Mouse (Mus musculus) forebrain, embryonic 15.5 days (tissue): Measurements from ENCODE around the gene H3f3b. TPM values are rescaled to one million over a fixed set of nuclear protein-coding genes. Genes with fewer than 3 reads are reported as not detected.

ENCODE experiments used
- ATAC-seq: fragments of 200-750 bp; cut with Nextera tagmentation; replicated peaks from 2 replicates; pipeline ENCODE4 v1.8.0; 2017; ENCODE audit warnings: mild to moderate bottlenecking, moderate TSS enrichment, moderate library complexity
- H3K27ac ChIP-seq: fragments of 300-500 bp; sonication (generic); replicated peaks from 2 replicates; pipeline ENCODE4 v1.5.1; 2015; ENCODE audit warnings: mild to moderate bottlenecking, inconsistent platforms
- H3K27me3 ChIP-seq: fragments of 300-500 bp; sonication (generic); 2 replicates; pipeline ENCODE4 v1.6.1; 2015; ENCODE audit warnings: inconsistent platforms
- H3K36me3 ChIP-seq: fragments of 300-500 bp; sonication (generic); 2 replicates; pipeline ENCODE4 v1.6.1; 2015; ENCODE audit warnings: mild to moderate bottlenecking, inconsistent platforms
- H3K4me1 ChIP-seq: fragments of 300-500 bp; sonication (generic); 2 replicates; pipeline ENCODE4 v1.6.1; 2015; ENCODE audit warnings: inconsistent platforms
- H3K4me2 ChIP-seq: fragments of 300-500 bp; sonication (generic); replicated peaks from 2 replicates; pipeline ENCODE4 v1.6.1; 2015; ENCODE audit warnings: mild to moderate bottlenecking, inconsistent platforms
- H3K4me3 ChIP-seq: fragments of 300-500 bp; sonication (generic); 2 replicates; pipeline ENCODE4 v1.5.1; 2015; ENCODE audit warnings: mild to moderate bottlenecking, inconsistent platforms
- H3K9ac ChIP-seq: fragments of 300-500 bp; sonication (generic); replicated peaks from 2 replicates; pipeline ENCODE4 v1.6.1; 2015; ENCODE audit warnings: mild to moderate bottlenecking, inconsistent platforms
- H3K9me3 ChIP-seq: fragments of 300-500 bp; sonication (generic); 2 replicates; pipeline ENCODE4 v1.6.1; 2016; ENCODE audit warnings: inconsistent platforms
- WGBS: fragments of 180-500 bp; shearing (Covaris S2); methylation state at CpG from one replicate; pipeline ENCODE4 v1.1.7; 2015; ENCODE audit warnings: mixed read lengths; 5-methylcytosine and 5-hydroxymethylcytosine counted together
- polyA plus RNA-seq: library from polyadenylated mRNA; unstranded; fragments of >200 nt; fragmentation: Nextera tagmentation; extraction: Ambion mirVana; gene quantifications from 2 replicates; pipeline ENCODE4 v1.2.1, GENCODE M21; 2015

H3f3b gene
- polyA plus RNA-seq, 1 experiment from 2014 or later = 2,591 TPM

GRCm38 (mm10) chr11:116042372-116043138 is 14.8 kb upstream of the H3f3b start:
- ATAC-seq = no peak
- Histone ChIP-seq H3K4me3 (no peak overlapping the region), H3K4me2 (no peak overlapping the region), H3K27ac (no peak overlapping the region), H3K4me1 (no peaks in the 10 kb centered on the region), H3K27me3 (no peaks in the 10 kb centered on the region), H3K36me3 (peaks cover 38% of the 10 kb centered on the region), H3K9me3 (no peaks in the 10 kb centered on the region), H3K9ac (no peak overlapping the region)
- 94% methylated on average over 5 of the region's 5 CpGs for WGBS

GRCm38 (mm10) chr11:116041833-116042232 is 14.1 kb upstream of the H3f3b start:
- H3K4me1 ChIP-seq = no peaks in the 10 kb centered on the region
- no peak overlapping the region for H3K27ac ChIP-seq
- H3K4me3 ChIP-seq = no peak overlapping the region
- no peaks in the 10 kb centered on the region for H3K27me3 ChIP-seq
- H3K9me3 ChIP-seq = no peaks in the 10 kb centered on the region
- H3K9ac ChIP-seq = no peak overlapping the region
- ATAC-seq = no peak
- 96% methylated on average over 2 of the region's 2 CpGs for WGBS
- no peak overlapping the region for H3K4me2 ChIP-seq
- peaks cover 33% of the 10 kb centered on the region for H3K36me3 ChIP-seq

- H3K9ac ChIP-seq = no peak overlapping the region
- no peak overlapping the region for H3K27ac ChIP-seq
- no peak overlapping the region for H3K4me3 ChIP-seq
- no peaks in the 10 kb centered on the region for H3K4me1 ChIP-seq
- H3K36me3 ChIP-seq = peaks cover 31% of the 10 kb centered on the region
- no peak overlapping the region for H3K4me2 ChIP-seq
- WGBS = 94% methylated on average over 6 of the region's 6 CpGs
- H3K9me3 ChIP-seq = no peaks in the 10 kb centered on the region
- no peaks in the 10 kb centered on the region for H3K27me3 ChIP-seq
- ATAC-seq = no peak
Measured at GRCm38 (mm10) chr11:116040593-116040992, 12.8 kb upstream of the H3f3b start.

DNA sequence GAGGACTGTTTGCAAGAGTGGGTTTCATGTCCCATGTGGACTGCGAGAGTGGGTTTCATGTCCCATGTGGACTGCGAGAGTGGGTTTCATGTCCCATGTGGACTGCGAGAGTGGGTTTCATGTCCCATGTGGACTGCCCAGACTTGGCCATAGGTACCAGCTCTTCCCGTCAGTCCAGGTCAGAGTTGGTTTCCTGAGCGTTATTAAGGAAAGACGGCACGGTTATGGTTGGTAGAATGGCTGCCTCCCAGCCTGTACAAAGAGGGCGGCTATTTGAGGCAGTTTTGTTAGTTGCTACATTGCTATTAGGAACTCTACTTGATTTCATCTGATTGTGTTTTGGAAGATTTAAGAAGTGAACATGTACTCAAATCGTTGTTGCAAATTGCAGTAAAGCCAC is 10.1 kb upstream of the H3f3b start:
- no peak overlapping the region for H3K9ac ChIP-seq
- peaks cover 26% of the 10 kb centered on the region for H3K36me3 ChIP-seq
- no peak for ATAC-seq
- 96% methylated on average over 9 of the region's 9 CpGs for WGBS
- peaks cover 7% of the 10 kb centered on the region; the same call in 1 of the 2 replicates for H3K4me1 ChIP-seq
- H3K4me2 ChIP-seq = no peak overlapping the region
- H3K27me3 ChIP-seq = no peaks in the 10 kb centered on the region
- H3K27ac ChIP-seq = no peak overlapping the region
- H3K4me3 ChIP-seq = no peak overlapping the region
- no peaks in the 10 kb centered on the region for H3K9me3 ChIP-seq

DNA sequence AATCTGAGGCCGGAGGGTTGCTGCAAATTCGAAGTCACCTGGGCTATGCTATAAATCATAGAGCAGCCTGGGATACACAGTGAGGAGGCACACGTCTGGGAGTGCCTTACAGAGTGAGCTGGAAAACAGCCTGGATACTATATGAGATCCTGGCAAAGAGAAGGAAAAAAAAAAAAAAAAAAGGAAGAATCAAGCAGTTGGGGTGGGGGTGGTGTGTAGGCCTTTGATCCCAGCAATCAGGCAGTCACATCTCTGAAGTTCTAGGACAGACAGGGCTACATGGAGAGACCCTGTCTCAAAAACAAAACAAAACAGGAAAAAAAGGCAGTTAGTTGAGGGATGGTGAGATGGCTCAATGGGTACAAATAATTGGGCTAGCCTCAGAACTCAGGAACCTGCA is 8.9 kb upstream of the H3f3b start:
- Histone ChIP-seq H3K36me3 (peaks cover 22% of the 10 kb centered on the region), H3K4me2 (no peak overlapping the region), H3K4me3 (no peak overlapping the region), H3K9me3 (no peaks in the 10 kb centered on the region), H3K4me1 (peaks cover 18% of the 10 kb centered on the region), H3K27me3 (no peaks in the 10 kb centered on the region), H3K9ac (no peak overlapping the region), H3K27ac (no peak overlapping the region)
- ATAC-seq = no peak
- 96% methylated on average over 3 of the region's 3 CpGs for WGBS

DNA sequence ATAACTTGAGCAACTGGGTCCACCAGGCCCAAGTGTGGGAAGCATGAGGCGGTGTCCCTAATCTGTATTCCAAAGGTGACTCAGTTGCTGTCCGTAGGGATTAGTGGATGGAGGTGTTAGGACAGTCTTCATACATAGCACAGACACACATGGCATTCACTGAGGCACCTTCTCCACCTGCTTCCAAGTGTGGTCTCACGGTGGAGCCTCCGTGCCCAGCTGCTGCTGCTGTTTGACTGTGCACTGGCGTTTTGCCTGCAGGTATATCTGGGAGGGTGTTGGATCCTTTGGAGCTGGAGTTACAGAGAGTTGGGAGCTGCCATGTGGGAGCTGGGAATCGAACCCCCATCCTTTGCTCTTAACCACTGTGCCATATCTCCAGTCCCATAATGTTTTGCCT is 6.8 kb upstream of the H3f3b start:
- Histone ChIP-seq H3K27ac (no peak overlapping the region), H3K4me3 (no peak overlapping the region), H3K36me3 (peaks cover 9% of the 10 kb centered on the region), H3K9ac (no peak overlapping the region), H3K4me1 (peaks cover 30% of the 10 kb centered on the region), H3K27me3 (no peaks in the 10 kb centered on the region), H3K9me3 (no peaks in the 10 kb centered on the region), H3K4me2 (no peak overlapping the region)
- no peak for ATAC-seq
- 95% methylated on average over 6 of the region's 6 CpGs for WGBS

- Histone ChIP-seq H3K4me2 (peak overlapping the region; percentile 82), H3K9ac (peak overlapping the region; percentile 97), H3K27ac (peak overlapping the region; percentile 100), H3K27me3 (no peaks in the 10 kb centered on the region), H3K36me3 (no peaks in the 10 kb centered on the region), H3K4me1 (peaks cover 33% of the 10 kb centered on the region), H3K9me3 (no peaks in the 10 kb centered on the region), H3K4me3 (peak overlapping the region; percentile 85)
- 24% methylated on average over 14 of the region's 14 CpGs for WGBS
- peak; percentile 26 for ATAC-seq
Measured at GRCm38 (mm10) chr11:116030898-116031845, 3.4 kb upstream of the H3f3b start.

DNA sequence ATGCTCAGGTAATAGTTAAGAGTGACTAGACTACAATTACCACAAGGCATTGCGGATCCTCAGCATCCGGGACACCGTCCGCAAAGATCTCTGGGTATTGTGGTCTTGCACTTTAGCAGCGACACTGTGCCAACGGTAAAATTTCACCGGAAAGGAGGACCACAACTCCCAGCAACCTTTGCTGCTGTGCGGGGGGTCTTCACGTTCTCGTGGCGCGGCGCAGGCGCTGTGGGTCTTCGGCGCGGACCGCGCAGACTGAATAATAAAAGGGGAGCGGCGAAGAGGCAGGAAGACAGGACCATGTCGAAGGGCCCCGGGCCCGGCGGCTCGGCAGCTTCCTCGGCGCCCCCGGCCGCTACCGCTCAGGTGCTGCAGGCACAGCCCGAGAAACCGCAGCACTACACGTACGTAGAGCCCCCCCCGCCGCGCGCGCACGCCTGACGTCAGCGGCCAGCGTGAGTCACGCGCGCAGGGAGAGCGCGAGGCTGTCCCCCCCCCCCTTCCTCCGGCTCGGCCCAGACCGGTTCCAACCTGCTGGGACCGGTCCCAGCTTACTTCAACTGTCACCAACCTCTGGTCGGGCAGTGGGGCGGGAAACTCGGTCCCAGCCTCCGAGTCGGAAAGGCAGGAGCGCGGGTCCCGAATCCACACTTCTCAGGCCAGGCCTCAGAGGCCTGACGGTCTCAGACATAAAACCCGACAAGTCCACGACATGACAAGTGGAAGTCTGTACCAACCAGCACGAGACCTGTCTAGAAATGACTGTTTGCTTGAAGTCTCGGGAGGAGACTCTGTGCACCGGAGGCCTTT is 2.5 kb upstream of the H3f3b start, which contains the start of gene Unk:
Gene Unk, plus strand, starts transcription at position 235 of the 810 bp plus-strand sequence.
- Histone ChIP-seq H3K27me3 (no peaks in the 10 kb centered on the region), H3K9me3 (no peaks in the 10 kb centered on the region), H3K4me2 (peak within 1 kb of the TSS; percentile 82), H3K4me3 (peak within 1 kb of the TSS; percentile 85), H3K36me3 (no peaks in the 10 kb centered on the region), H3K27ac (peak within 1 kb of the TSS; percentile 100), H3K4me1 (peaks cover 33% of the 10 kb centered on the region), H3K9ac (peak within 1 kb of the TSS; percentile 97)
- WGBS = 0% methylated on average over 60 of the region's 67 CpGs
- ATAC-seq = peak; percentile 96

DNA sequence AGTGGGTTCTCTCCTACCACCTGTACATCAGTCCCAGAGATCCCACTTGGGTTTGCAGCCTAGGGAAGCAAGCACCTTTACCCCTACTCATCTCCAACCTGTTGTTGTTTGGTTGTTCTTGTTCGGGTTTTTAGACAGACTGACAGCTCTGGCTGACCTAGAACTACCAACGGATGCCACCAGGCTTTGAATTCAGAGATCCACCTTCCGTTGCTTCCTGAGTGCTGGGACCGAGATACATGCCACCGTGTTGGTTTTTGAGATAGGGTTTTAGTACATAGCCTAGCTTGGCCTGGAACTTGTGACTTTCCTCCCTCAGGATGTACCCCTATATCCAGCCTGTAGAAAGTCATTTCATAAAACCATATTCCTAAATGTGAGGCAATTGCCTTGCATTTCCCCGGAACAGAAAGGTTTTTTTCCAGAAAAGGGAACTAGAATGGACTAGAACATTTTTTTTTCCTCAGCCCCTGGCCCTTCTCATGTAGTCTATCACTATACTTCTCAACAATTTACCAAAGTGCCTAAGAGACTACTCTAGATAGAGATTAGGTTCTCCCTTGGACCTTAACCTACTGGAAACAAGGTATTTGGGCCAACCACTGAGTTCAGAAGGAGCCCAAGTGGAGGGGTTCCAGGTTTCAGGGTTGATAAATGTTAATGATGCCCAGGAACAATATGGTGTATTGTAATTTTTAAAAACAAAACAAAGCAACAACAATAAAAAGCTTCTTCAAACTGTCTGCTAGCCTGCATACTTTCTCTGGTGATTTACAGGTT is 1.5 kb upstream of the H3f3b start:
- peak overlapping the region; percentile 49 for H3K9ac ChIP-seq
- 83% methylated on average over 6 of the region's 6 CpGs for WGBS
- no peaks in the 10 kb centered on the region for H3K9me3 ChIP-seq
- H3K4me1 ChIP-seq = peaks cover 33% of the 10 kb centered on the region
- peak overlapping the region; percentile 61 for H3K27ac ChIP-seq
- ATAC-seq = peak; percentile 0; the same call in 1 of the 2 replicates
- peak overlapping the region; percentile 61 for H3K4me2 ChIP-seq
- H3K27me3 ChIP-seq = no peaks in the 10 kb centered on the region
- no peaks in the 10 kb centered on the region for H3K36me3 ChIP-seq
- H3K4me3 ChIP-seq = peak overlapping the region; percentile 85

GRCm38 (mm10) chr11:116028177-116028865 is 559 bp upstream of the H3f3b start:
- Histone ChIP-seq H3K36me3 (no peaks in the 10 kb centered on the region), H3K27me3 (no peaks in the 10 kb centered on the region), H3K27ac (no peak overlapping the region), H3K9ac (no peak overlapping the region), H3K4me2 (no peak overlapping the region), H3K4me1 (peaks cover 30% of the 10 kb centered on the region), H3K4me3 (no peak overlapping the region), H3K9me3 (no peaks in the 10 kb centered on the region)
- no peak for ATAC-seq
- WGBS = 79% methylated on average over 9 of the region's 9 CpGs
